Mouse (Mus musculus) stomach, embryonic 15.5 days (tissue): Measurements from ENCODE around the gene Colgalt1. TPM values are rescaled to one million over a fixed set of nuclear protein-coding genes. Genes with fewer than 3 reads are reported as not detected.

Experiments
- ATAC-seq: fragments of 200-750 bp; cut with Nextera tagmentation; 2 replicates; pipeline ENCODE4 v1.8.0; 2017; ENCODE audit warnings: low read depth, moderate number of reproducible peaks, moderate TSS enrichment; ENCODE audit not compliant: insufficient read depth, low FRiP score
- H3K27ac ChIP-seq: fragments of 300-500 bp; sonication (generic); 2 replicates; pipeline ENCODE4 v1.5.1; 2015; ENCODE audit warnings: mild to moderate bottlenecking, inconsistent platforms
- H3K27me3 ChIP-seq: fragments of 300-500 bp; sonication (generic); replicated peaks from 2 replicates; pipeline ENCODE4 v1.6.1; 2015; ENCODE audit warnings: inconsistent platforms
- H3K36me3 ChIP-seq: fragments of 300-500 bp; sonication (generic); 2 replicates; pipeline ENCODE4 v1.6.1; 2015; ENCODE audit warnings: inconsistent platforms
- H3K4me1 ChIP-seq: fragments of 300-500 bp; sonication (generic); 2 replicates; pipeline ENCODE4 v1.6.1; 2015; ENCODE audit warnings: inconsistent platforms
- H3K4me2 ChIP-seq: fragments of 300-500 bp; sonication (generic); 2 replicates; pipeline ENCODE4 v1.6.1; 2015; ENCODE audit warnings: mild to moderate bottlenecking, inconsistent platforms
- H3K4me3 ChIP-seq: fragments of 300-500 bp; sonication (generic); replicated peaks from 2 replicates; pipeline ENCODE4 v1.5.1; 2015; ENCODE audit warnings: inconsistent platforms
- H3K9ac ChIP-seq: fragments of 300-500 bp; sonication (generic); 2 replicates; pipeline ENCODE4 v1.6.1; 2015; ENCODE audit warnings: inconsistent platforms
- H3K9me3 ChIP-seq: fragments of 300-500 bp; sonication (generic); 2 replicates; pipeline ENCODE4 v1.6.1; 2016; ENCODE audit warnings: inconsistent platforms
- WGBS: fragments of 180-500 bp; shearing (Covaris S2); methylation state at CpG from one replicate; pipeline ENCODE4 v1.1.7; 2015; 5-methylcytosine and 5-hydroxymethylcytosine counted together
- polyA plus RNA-seq: library from polyadenylated mRNA; unstranded; fragments of >200 nt; fragmentation: Nextera tagmentation; extraction: Ambion mirVana; gene quantifications from 2 replicates; pipeline ENCODE4 v1.2.1, GENCODE M21; 2015

Colgalt1 gene
- 70.6 and 75.1 TPM in 2 replicates for polyA plus RNA-seq

DNA sequence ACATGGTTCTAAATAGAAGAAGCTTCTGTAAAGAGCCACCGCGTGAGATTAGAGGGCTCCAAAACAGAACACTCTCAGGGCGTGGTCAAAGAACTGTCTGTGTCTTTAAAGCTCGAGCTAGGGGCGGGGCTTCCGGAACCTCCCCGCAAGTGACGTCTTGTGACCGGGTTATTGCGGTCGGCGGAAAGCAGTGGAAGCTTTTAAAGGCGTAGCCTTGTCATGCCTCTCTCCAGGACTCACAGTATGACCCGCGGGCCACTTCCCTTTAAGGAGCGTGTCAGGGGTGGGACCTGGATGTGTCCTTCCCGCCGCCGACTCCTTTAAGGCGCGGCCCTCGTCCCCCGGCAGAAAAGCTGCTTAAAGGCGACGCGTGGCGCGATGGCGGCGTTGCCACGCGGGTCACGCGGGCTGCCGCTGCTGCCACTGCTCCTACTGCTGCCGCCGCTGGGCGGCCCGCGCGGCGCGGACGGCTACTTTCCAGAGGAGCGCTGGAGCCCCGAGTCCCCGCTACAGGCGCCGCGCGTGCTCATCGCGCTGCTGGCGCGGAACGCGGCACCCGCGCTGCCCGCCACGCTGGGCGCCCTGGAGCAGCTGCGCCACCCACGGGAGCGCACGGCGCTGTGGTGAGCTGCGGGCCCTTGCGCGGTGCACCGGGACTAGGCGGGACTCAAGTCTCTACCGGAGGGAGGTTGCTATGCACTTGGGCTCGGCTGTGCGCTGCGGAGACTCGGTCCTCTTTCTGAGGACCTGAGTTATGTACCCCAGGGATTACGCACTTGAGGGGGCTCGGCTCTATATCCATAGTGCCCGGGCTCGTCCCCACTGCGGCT lies at the start of gene Colgalt1:
Colgalt1 (plus strand) TSS at position 177 of the 830 bp plus-strand sequence.
- no peaks in the 10 kb centered on the region for H3K9me3 ChIP-seq
- H3K27ac ChIP-seq = peak within 1 kb of the TSS; percentile 88
- peak; percentile 99 for ATAC-seq
- peaks cover 12% of the 10 kb centered on the region for H3K4me1 ChIP-seq
- peak within 1 kb of the TSS; percentile 89 for H3K9ac ChIP-seq
- peak within 1 kb of the TSS; percentile 90 for H3K4me3 ChIP-seq
- H3K27me3 ChIP-seq = no peaks in the 10 kb centered on the region
- peak within 1 kb of the TSS; percentile 71 for H3K4me2 ChIP-seq
- peaks cover 9% of the 10 kb centered on the region for H3K36me3 ChIP-seq
- WGBS = under 1% methylated on average over 82 of the region's 82 CpGs

DNA sequence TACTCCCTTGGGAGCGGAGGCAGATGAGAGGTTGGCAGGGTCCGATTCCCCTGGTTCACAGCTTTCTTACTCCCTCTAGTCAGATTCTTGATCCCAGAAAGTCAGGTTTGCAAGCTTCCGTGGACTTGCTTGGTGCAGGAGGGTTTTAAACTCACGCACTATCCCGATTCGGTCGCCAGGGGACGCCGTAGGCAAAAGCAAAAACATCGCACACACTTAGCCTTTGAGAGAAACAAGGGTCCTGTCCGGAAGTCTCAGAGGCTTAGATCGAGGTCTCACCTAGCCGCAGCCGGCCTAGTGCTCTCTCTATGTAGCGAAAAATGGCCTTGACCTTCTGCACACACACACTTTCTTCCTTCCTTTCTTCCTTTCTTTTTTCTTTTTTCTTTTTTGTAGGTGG lies 49.4 kb upstream of the Colgalt1 start:
- H3K4me2 ChIP-seq = no peak overlapping the region
- H3K36me3 ChIP-seq = no peaks in the 10 kb centered on the region
- ATAC-seq = no peak; the same call in 1 of the 2 replicates
- no peaks in the 10 kb centered on the region for H3K9me3 ChIP-seq
- WGBS = 4% methylated on average over 15 of the region's 15 CpGs
- peaks cover 49% of the 10 kb centered on the region for H3K27me3 ChIP-seq
- peaks cover 17% of the 10 kb centered on the region; the same call in 1 of the 2 replicates for H3K4me1 ChIP-seq
- H3K4me3 ChIP-seq = no peak overlapping the region
- H3K9ac ChIP-seq = no peak overlapping the region
- no peak overlapping the region for H3K27ac ChIP-seq

DNA sequence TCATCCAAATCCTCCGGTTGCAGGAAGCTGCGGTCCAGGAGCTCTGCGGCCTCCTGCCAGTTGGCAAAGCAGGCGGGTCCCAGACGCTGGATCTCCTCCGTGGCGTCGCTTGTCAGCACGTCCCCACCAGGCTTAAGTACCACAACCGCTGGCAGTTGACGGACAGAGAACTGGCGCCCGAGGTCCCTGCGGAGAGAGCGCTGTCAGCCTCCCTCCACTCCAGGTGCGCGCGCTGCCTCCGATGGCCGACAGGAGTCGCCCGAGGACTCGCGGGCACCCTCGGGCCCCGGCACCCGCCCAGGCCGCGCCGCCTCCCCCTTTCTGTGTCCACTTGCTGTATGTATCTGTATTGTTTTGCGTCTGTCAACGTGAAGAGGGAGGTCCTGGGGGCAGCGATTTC lies 48.0 kb upstream of the Colgalt1 start:
- peaks cover 38% of the 10 kb centered on the region for H3K27me3 ChIP-seq
- H3K9me3 ChIP-seq = no peaks in the 10 kb centered on the region
- WGBS = 1% methylated on average over 33 of the region's 33 CpGs
- peak overlapping the region; percentile 27 for H3K4me3 ChIP-seq
- peaks cover 17% of the 10 kb centered on the region; the same call in 1 of the 2 replicates for H3K4me1 ChIP-seq
- H3K4me2 ChIP-seq = peak overlapping the region; percentile 60
- H3K9ac ChIP-seq = no peak overlapping the region
- ATAC-seq = no peak
- no peak overlapping the region for H3K27ac ChIP-seq
- H3K36me3 ChIP-seq = no peaks in the 10 kb centered on the region

DNA sequence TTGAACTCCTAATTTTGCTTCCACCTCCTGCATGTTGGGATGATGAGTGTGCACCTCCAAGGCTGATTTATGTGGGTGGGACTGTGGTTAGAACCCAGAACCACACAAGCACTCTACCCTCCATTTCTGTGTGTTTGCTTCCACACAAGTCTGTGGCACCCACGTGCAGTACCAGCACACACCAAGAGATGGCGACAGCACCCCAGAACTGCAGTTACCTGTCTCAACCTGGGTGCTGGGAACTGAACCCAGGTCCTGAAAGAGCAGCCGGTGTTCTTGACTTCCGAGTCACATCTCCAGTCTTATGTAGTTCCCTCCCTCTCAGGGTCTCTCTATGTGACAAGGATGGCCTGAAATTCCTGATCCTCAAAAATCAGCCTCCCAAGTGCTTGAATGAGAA lies 46.8 kb upstream of the Colgalt1 start:
- ATAC-seq = no peak
- Histone ChIP-seq H3K4me2 (no peak overlapping the region), H3K27me3 (peaks cover 26% of the 10 kb centered on the region), H3K9me3 (no peaks in the 10 kb centered on the region), H3K36me3 (no peaks in the 10 kb centered on the region), H3K4me1 (peaks cover 15% of the 10 kb centered on the region), H3K4me3 (no peak overlapping the region), H3K9ac (no peak overlapping the region), H3K27ac (no peak overlapping the region)
- 88% methylated on average over 4 of the region's 4 CpGs for WGBS

DNA sequence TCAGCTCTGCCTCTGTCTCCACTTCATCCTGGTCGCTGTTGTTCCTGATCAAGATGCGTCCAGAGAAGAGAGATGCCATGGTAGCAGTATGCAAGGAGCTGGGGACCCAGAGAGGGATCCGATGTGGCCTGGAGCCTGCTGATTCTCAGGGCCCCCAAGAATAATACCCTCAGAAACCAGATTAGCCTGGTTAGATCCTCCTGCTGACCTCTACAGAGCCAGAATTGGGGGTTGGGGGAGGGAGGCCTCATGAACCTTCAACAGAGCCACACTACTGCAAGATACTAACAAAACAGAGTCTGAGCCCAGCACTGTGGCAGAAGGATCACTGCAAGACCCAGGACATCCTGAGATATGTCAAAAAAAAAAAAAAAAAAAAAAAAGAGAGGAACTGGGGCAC lies 44.3 kb upstream of the Colgalt1 start, which contains the start of gene Nxnl1:
Nxnl1 (minus strand) TSS at position 101 of the 400 bp plus-strand sequence.
- no peak within 1 kb of the TSS for H3K4me3 ChIP-seq
- H3K4me2 ChIP-seq = no peak within 1 kb of the TSS
- H3K4me1 ChIP-seq = peaks cover 26% of the 10 kb centered on the region
- no peak for ATAC-seq
- H3K36me3 ChIP-seq = no peaks in the 10 kb centered on the region
- 73% methylated on average over 3 of the region's 3 CpGs for WGBS
- H3K27ac ChIP-seq = no peak within 1 kb of the TSS
- H3K9ac ChIP-seq = no peak within 1 kb of the TSS
- peaks cover 9% of the 10 kb centered on the region; the same call in 1 of the 2 replicates for H3K27me3 ChIP-seq
- H3K9me3 ChIP-seq = no peaks in the 10 kb centered on the region

DNA sequence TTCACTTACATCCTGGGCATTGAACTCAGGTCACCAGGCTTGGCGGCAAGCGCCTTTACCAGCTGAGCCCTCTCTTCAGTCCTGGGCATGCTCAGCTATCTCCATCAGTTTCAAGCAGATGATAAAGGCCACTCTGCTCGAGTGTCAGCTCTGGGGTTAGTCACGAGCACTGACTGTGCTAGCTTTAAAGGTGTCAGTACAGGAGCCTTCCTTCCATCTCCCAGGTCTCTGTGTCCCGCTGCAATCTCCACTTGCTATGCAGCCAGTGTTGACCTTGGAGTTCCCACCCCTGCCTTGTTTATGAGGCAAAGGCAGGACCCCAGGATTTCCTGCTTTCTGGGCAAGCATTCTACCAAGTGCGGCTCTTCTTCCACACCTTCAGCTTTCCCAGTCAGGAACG lies 43.2 kb upstream of the Colgalt1 start:
- no peak overlapping the region for H3K9ac ChIP-seq
- no peak overlapping the region for H3K27ac ChIP-seq
- WGBS = 73% methylated on average over 7 of the region's 7 CpGs
- ATAC-seq = no peak
- peaks cover 1% of the 10 kb centered on the region; the same call in 1 of the 2 replicates for H3K27me3 ChIP-seq
- H3K36me3 ChIP-seq = no peaks in the 10 kb centered on the region
- H3K4me1 ChIP-seq = peaks cover 23% of the 10 kb centered on the region
- H3K9me3 ChIP-seq = no peaks in the 10 kb centered on the region
- no peak overlapping the region for H3K4me3 ChIP-seq
- no peak overlapping the region for H3K4me2 ChIP-seq

DNA sequence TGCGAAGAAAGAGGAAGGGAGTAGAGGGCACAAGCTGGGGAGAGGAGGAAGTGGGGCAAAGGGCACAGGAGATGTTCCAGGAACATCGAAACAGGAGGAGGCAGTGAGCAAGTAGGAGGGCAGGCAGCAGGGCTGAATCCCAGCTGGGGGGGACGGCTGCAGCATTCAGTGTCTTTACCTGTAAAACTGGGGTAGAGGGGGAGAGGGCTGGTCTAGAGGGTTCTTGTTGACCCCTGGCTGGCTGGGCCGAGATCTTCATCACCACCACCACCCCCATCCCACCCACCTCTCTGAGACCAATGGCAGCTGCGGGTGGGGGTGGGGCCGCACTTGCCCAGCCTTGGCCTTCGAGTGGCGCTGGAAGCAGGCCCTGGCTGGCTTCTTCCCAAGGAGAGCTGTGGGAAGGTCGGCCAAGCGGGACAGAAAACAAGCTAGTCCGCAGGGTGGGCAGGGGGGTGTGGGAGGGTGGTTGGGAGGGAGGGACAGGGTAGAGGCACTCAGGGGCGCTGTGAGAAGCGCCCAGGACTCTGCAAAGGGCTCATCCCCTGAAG lies 42.3 kb upstream of the Colgalt1 start, which contains the start of gene Slc27a1:
Slc27a1 (plus strand) TSS at position 496 of the 551 bp plus-strand sequence.
- 21% methylated on average over 13 of the region's 13 CpGs for WGBS

DNA sequence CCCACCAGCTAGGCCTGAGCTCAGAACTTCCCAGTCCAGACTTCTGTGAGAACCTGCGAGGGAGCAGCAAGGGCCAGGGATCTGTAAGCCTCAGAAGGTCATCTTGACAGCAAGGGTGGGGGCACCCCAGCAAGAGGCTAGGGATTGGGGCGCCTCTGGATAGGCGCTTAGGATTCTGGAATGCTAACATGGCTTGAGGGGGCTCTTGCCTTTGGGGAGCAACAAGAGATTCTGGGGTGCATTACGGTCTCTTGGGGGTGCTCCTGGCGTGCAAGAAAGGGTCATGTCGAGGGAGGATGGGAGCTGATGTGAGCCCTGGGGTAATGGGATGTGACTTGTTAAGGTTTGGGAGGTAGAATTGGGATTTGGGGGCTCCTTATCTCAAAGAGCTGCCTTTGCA lies 41.9 kb upstream of the Colgalt1 start:
- H3K4me3 ChIP-seq = peak overlapping the region; percentile 67
- H3K9me3 ChIP-seq = no peaks in the 10 kb centered on the region
- peak overlapping the region; percentile 94 for H3K27ac ChIP-seq
- no peaks in the 10 kb centered on the region for H3K27me3 ChIP-seq
- WGBS = 32% methylated on average over 6 of the region's 6 CpGs
- no peak for ATAC-seq
- H3K36me3 ChIP-seq = no peaks in the 10 kb centered on the region
- H3K9ac ChIP-seq = 0 out of 2 replicates have a peak overlapping the region, but pooled peaks have one; percentile 10
- H3K4me1 ChIP-seq = peaks cover 17% of the 10 kb centered on the region
- H3K4me2 ChIP-seq = peak overlapping the region; percentile 88

More for the DNA sequence above, 42.3 kb upstream of the Colgalt1 start, which contains the start of gene Slc27a1:
- H3K27me3 ChIP-seq = no peaks in the 10 kb centered on the region
- peak within 1 kb of the TSS; percentile 67 for H3K4me3 ChIP-seq
- ATAC-seq = no peak
- H3K4me1 ChIP-seq = peaks cover 17% of the 10 kb centered on the region
- peak within 1 kb of the TSS; percentile 88 for H3K4me2 ChIP-seq
- no peaks in the 10 kb centered on the region for H3K9me3 ChIP-seq
- peak within 1 kb of the TSS; percentile 10; the same call in 1 of the 2 replicates for H3K9ac ChIP-seq
- peak within 1 kb of the TSS; percentile 94 for H3K27ac ChIP-seq
- no peaks in the 10 kb centered on the region for H3K36me3 ChIP-seq

DNA sequence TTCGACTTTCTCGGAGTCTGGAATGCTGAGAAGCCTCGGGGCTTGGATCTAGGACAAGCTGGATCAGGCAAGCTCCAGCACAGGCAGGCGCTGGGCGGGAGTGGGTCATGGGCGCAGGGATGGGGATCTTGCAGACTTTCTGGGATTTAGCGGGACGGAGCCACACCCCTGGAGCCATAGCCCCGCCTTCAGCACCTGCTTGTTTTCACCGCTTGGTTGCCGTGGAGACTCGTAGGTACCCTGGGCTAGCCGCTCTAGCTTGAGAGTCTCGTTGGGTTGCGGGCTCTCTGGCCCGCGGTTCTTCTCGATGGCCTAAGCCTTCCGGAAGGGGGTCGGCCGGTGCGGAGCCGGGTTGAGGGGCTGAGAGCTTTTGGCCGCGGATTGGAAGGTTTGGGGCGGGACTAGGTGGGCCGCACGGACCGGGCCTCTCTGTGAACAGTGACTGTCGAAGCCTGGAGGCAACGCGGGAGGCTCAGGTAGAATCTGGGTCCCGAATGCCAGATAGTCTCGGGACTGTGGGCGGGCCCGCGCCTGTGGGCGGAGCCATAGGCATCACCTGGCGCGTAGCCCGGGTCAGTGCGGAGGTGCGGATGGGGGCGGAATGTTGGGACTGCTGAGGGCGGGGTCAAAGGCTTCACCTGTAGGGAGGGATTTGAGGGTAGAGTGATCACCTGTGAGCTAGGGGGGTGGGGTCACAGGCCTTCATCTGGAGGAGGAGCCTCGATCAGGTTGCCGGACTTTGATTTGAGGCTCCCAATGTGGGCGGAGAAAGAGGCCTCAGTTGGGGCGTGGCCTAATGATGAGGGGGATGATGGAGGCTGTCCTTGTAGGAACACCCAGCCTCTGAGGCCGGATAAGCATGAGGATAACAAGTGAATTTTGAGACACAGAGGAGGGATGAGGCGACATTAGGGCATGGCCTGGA lies 41.2 kb upstream of the Colgalt1 start:
- peak overlapping the region; percentile 94 for H3K27ac ChIP-seq
- peak overlapping the region; percentile 67 for H3K4me3 ChIP-seq
- H3K4me2 ChIP-seq = peak overlapping the region; percentile 88
- WGBS = under 1% methylated on average over 51 of the region's 51 CpGs
- peak overlapping the region; percentile 10; the same call in 1 of the 2 replicates for H3K9ac ChIP-seq
- no peaks in the 10 kb centered on the region for H3K36me3 ChIP-seq
- peaks cover 17% of the 10 kb centered on the region for H3K4me1 ChIP-seq
- H3K9me3 ChIP-seq = no peaks in the 10 kb centered on the region
- ATAC-seq = peak; percentile 74
- no peaks in the 10 kb centered on the region for H3K27me3 ChIP-seq

DNA sequence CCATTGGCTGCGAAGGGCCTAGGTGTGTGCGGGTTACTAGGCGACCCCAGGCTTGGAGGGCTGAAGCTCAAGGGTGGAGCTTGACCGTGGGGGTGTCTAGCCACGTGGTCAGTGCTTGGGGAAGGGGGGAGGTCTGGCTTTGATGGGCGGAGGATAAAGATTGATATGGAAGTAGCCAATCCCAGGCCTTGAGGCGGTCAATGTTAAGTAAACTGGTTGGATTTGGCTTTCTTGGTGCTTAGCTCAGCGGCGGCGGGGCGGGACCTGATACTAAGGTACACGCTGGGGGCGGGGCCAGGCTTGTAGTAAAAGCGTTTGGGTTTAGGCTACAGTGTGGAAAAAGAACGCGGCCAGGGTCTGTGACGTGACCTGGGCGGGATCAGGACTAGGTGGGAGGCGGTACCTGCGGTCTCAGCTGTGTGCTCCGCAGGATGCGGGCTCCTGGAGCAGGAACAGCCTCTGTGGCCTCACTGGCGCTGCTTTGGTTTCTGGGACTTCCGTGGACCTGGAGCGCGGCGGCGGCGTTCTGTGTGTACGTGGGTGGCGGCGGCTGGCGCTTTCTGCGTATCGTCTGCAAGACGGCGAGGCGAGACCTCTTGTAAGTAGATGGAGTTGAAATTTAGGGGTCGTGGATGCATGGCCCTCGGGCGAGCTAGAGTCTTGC lies 40.4 kb upstream of the Colgalt1 start:
- Histone ChIP-seq H3K9me3 (no peaks in the 10 kb centered on the region), H3K27ac (peak overlapping the region; percentile 94), H3K4me2 (peak overlapping the region; percentile 88), H3K4me3 (peak overlapping the region; percentile 67), H3K9ac (peak overlapping the region; percentile 47), H3K36me3 (no peaks in the 10 kb centered on the region), H3K4me1 (peaks cover 17% of the 10 kb centered on the region), H3K27me3 (no peaks in the 10 kb centered on the region)
- WGBS = under 1% methylated on average over 41 of the region's 41 CpGs
- peak; percentile 91 for ATAC-seq

DNA sequence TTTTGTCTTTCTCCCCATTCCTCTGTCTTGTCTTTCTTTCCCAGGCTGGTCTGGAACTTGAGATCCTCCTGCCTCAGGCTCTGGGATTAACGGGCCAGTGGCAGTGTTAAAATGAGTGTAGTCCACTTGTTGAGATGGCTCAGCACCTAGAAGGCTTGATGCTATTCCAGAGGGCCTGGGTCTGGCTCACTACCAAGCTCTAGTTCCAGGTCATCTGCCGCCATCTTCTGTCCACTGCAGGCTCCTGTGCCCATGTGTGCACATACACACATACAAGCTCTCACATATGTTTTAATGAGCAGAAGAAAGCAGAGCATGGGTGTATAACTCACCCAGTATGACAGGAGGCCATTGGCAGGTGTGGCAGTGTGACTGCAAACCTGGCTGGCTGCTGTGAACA lies 38.7 kb upstream of the Colgalt1 start:
- WGBS = 86% methylated on average over 2 of the region's 2 CpGs
- Histone ChIP-seq H3K27ac (0 out of 2 replicates have a peak overlapping the region, but pooled peaks have one; percentile 52), H3K4me2 (no peak overlapping the region), H3K9me3 (no peaks in the 10 kb centered on the region), H3K4me1 (peaks cover 17% of the 10 kb centered on the region), H3K27me3 (no peaks in the 10 kb centered on the region), H3K4me3 (no peak overlapping the region), H3K9ac (no peak overlapping the region), H3K36me3 (no peaks in the 10 kb centered on the region)
- ATAC-seq = no peak
